Mouse (Mus musculus) cerebral cortex, adult 2 months (tissue): Measurements from ENCODE around the gene Syt5.

Experiments
- WGBS: fragments of 180-500 bp; shearing (Covaris S2); methylation state at CpG from one replicate; pipeline ENCODE4 v1.1.7; 2018; 5-methylcytosine and 5-hydroxymethylcytosine counted together

Gene Syt5

GRCm38 (mm10) chr7:4522292-4522691, 25.0 kb downstream of the Syt5 start:
- 90% methylated on average over 6 of the region's 6 CpGs for WGBS

GRCm38 (mm10) chr7:4521231-4522003, 25.9 kb downstream of the Syt5 start:
- WGBS: 37% methylated on average over 32 of the region's 32 CpGs

GRCm38 (mm10) chr7:4518487-4518886, 28.9 kb downstream of the Syt5 start:
- WGBS: 77% methylated on average over 1 of the region's 1 CpGs

- 50% methylated on average over 4 of the region's 4 CpGs for WGBS
Measured at GRCm38 (mm10) chr7:4516332-4517050, 30.9 kb downstream of the Syt5 start, which contains the start of gene Tnnt1. Tnnt1 (minus strand) TSS chr7:4516382.

GRCm38 (mm10) chr7:4515853-4516252, 31.5 kb downstream of the Syt5 start:
- WGBS: 67% methylated on average over 6 of the region's 6 CpGs

GRCm38 (mm10) chr7:4513829-4514712, 33.3 kb downstream of the Syt5 start:
- 71% methylated on average over 6 of the region's 6 CpGs for WGBS

GRCm38 (mm10) chr7:4513236-4513635, 34.1 kb downstream of the Syt5 start:
- WGBS: 34% methylated on average over 13 of the region's 13 CpGs

- 75% methylated on average over 8 of the region's 8 CpGs for WGBS
Measured at GRCm38 (mm10) chr7:4511489-4512224, 35.7 kb downstream of the Syt5 start.

- WGBS: 27% methylated on average over 24 of the region's 24 CpGs
Measured at GRCm38 (mm10) chr7:4509863-4510608, 37.3 kb downstream of the Syt5 start.

GRCm38 (mm10) chr7:4508739-4509116, 38.6 kb downstream of the Syt5 start:
- WGBS: 70% methylated on average over 8 of the region's 8 CpGs

- WGBS: 70% methylated on average over 32 of the region's 32 CpGs
Measured at GRCm38 (mm10) chr7:4508062-4508738, 39.1 kb downstream of the Syt5 start.

GRCm38 (mm10) chr7:4507220-4507619, 40.1 kb downstream of the Syt5 start:
- WGBS: 79% methylated on average over 3 of the region's 4 CpGs

- WGBS: 69% methylated on average over 11 of the region's 11 CpGs
Measured at GRCm38 (mm10) chr7:4504646-4505435, 42.5 kb downstream of the Syt5 start.

GRCm38 (mm10) chr7:4503858-4504257, 43.5 kb downstream of the Syt5 start:
- WGBS: 88% methylated on average over 5 of the region's 5 CpGs

DNA sequence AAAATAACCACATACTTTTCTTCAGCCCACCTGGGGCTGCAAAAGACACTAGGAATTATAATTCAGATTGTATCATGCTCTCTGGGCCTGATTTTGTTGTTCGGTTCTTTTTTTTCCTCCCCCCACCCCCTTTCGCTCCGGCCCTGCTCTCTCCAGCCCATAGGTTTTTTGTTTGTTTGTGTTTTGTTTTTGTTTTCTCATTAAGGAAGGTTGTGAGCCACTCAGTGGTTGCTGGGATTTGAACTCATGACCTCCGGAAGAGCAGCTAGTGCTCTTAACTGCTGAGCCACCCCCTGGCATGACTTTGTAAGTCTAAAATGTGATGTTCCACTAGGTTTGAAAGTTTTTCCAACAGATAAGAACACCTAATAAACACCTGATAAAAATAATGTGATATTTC, 44.2 kb downstream of the Syt5 start:
- 83% methylated on average over 4 of the region's 4 CpGs for WGBS

DNA sequence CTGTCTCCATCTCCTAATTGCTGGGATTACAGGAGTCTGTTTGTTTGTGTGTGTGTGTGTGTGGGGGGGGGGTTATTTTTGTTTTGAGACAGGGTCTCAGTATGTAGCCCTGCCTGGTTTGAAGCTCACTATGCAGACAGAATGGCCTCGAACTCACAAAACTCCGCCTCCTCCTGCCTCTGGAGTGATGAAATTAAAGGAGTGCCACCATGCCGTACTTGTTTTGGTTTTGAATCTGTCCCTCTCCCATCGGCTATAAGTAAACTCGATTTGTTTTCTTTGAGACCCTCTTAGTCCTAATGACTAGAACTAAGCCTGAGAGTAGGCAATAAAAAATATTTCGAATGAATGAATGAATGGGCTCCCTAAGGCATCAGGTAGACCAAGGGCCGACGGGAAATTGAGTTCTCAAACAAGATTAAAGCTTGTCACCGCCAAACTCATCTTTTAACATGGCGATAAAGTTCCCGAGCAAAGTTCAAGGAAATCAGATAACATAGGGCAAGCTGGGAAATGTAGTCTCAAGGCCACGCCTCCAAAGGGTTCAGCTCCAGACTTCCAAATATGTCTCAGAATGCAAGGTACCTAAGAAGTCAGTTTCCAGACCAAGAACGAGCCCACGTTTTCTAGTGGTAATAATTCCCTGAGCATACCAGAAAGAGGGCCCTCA, 44.8 kb downstream of the Syt5 start:
- WGBS: 6% methylated on average over 14 of the region's 14 CpGs

DNA sequence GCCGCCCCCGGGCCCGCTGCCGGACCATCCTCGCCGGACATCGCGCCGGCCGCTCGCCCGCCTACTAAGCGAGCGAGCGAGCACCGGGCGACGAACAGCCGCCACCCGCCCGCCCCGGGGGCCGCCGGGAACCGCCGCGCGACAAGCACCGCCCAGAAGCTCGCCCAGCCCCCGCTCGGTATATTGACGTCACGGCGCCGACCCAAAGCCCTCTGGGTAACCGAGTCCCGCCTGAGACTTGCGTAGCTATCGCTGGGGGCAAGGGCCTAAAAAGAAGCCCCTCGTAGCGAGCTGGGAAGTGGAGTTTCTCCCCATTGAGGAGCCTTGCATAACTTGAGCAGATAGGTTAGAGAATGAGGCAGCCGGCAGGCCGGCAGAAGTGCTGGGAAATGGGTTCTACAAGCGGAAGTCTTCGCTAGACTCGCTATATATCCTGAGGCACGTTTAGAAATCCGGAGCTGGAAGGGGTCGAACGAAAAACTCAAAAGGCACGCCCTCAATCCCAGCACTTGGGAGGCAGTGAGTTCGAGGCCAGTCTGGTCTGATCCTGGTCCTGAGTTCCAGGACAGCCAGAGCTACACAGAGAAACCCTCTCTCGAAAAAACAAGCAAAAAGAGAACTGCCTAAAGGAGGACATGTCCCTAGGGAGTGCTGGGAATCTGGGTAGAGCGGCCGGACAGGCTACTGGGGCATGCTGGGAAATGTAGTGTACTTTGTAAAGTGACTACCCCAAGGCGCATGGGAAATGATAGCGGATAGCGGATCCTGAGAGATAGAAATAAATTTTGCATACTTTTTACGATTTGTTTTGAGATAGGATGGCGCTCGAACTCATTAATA, 45.6 kb downstream of the Syt5 start, which contains the start of gene Ppp1r12c:
Gene Ppp1r12c, minus strand, starts transcription at position 123 of the 840 bp plus-strand sequence.
- under 1% methylated on average over 62 of the region's 62 CpGs for WGBS
